Mouse (Mus musculus) liver, adult (tissue): ENCODE data around the gene Stip1.

Experiments used
- GATA4 ChIP-seq: IDR thresholded peaks from 2 replicates; pipeline ENCODE4 v1.6.1; 2014; ENCODE audit warnings: mild to moderate bottlenecking, low read length; ENCODE audit not compliant: insufficient replicate concordance

Stip1 gene

DNA sequence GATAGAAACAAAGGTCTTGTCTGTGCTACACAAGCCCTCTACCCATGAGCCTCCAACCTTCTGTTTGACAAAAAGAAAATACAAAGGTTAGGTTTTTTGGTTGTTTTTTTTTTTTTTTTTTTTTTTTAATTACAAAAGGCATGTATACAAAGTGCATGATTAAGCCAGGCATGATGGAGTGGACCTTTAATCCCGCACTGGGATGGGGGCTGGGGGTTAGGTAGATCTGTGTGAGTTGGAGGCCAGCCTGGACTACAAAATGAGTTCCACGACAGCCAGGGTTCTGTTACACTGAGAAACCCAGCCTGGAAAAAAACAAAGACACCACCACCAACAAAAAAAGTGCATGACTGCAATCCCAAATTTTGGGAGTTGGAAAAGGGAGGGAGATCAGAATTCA lies 1.4 kb upstream of the Stip1 start:
- TF ChIP-seq GATA4 = no peak

DNA sequence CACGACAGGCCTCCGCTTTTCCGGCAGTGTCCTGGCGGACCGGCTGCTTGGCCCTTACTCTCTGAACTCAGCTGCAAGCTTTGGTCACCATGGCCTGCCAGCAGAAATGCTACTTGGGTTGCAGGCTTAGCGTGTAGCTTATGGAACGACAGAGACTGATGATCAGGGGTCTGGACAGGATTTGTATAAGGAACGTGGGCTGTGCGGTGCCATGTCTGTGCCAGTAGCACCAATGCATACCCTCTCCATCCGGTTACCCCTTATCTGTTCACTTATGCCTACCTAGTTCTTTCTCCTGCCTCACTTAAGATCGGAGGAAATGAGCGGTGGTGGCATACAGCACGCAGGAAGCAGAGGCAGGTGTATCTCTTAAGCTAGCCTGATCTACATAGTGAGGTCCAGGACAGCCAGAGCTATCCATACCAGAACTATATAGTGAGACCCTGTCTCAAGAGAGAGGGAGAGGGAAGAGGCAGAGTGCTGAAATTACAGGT lies 917 bp upstream of the Stip1 start:
- TF ChIP-seq GATA4 = no peak

DNA sequence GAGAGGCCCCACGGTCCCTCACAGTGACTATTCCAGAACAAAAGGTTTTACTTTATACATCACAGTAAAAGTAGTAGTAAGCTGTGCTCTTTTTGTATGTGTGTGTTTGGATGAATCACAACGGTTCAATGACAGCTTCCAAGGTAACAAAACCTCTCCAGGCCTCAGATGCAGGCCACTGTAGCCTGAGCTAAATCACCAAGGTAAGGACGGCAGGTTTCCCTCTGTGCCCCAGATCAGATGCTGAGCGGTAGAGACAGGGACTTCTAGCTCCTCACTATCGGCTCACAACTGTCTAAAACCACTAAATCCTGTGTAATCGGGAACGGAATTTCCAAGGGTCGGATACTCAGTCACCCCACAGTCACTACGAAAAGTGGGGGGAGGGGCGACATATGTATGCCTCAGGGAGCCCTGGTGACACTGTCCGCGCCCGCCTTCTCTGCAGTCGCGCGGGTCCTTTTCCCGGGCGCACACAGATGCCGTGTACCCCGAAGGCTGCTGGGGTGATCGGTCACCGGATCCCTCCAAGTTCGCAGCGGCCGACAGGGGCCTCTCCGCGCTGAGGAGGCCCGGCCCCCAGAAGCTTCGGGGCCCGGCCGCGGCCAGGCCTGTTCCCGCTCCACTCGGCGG lies 563 bp downstream of the Stip1 start:
- no peak for TF ChIP-seq GATA4

DNA sequence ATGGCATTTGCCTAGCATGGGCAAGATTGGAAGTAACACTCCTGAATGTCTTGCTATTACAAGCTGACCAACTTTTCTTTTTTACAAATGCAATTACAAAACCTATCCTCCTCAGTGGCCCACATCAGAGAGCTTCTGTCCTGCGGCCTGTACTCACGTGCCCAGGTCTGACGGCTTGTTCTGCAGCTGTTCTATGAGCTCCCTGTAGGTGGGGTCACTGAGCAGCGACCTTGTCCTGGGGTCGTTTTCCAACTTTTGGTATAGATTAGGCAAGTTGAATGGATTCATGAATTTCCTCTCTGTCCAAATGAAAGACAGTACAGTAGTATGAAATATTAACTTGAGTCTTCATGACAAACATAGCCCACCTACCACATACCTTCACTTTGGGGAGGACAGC lies 5.8 kb downstream of the Stip1 start:
- TF ChIP-seq GATA4 = no peak

DNA sequence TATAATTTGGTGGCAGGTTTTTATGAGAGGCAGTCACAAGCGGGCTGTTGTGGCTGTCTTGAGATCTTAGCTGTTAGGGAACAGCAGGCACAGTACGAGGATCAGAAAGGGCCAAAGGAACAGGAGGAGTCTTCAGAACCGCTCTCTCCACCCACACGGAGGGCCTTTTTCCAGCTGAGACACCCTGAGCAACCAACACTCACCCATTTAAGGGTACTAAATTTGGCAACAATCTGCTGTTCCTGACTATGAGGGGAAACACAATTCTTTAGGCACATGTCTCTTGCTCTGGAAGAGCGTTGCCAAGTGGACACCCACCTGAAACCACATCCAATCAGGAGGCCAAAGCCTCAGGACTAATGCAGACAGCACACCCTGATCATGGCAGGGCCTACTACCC lies 10.2 kb downstream of the Stip1 start:
- no peak for TF ChIP-seq GATA4

DNA sequence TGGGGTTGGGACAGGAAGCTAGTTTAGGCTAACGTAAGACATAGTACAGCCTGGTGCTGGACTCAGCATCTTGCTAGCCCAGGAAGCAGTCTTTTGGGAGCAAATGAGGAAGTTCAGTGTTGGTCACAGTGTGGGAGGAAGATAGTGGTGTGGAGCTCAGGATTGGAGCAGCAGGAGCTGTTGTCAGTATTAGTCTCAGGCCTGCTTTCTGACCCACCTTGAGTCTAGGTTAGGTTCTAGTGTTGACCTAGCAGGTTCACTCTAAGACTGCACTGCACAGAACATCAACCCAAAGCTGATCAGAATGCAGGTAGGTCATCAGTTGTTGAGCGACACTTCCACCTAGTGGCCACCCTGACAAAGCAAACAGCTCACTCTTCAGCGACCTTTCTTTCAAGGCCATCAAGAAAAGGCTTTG lies 19.5 kb downstream of the Stip1 start:
- TF ChIP-seq GATA4 = no peak

DNA sequence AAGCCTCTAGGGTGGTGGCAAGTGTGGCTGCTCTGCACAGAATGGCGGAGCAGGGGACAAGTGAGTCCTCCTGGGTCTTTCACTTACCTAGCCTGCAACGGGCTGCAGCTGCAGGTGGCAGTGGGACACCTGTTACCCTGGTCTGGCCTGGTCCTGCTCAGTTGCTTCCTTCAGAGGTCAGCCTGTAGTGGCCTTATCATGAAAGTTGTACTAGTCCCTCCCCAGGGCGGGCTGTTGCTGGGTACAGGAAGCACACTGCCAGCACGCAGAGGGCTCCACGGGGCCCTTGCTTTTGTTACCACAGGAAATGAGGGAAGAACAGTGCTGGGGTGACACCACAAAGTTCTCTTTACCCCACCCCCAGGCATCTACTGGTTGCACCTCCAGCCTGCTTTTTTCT lies 20.6 kb downstream of the Stip1 start, which contains the start of gene Fermt3:
TSS of gene Fermt3 (minus strand) at position 279 of the 400 bp plus-strand sequence.
- TF ChIP-seq GATA4 = no peak

DNA sequence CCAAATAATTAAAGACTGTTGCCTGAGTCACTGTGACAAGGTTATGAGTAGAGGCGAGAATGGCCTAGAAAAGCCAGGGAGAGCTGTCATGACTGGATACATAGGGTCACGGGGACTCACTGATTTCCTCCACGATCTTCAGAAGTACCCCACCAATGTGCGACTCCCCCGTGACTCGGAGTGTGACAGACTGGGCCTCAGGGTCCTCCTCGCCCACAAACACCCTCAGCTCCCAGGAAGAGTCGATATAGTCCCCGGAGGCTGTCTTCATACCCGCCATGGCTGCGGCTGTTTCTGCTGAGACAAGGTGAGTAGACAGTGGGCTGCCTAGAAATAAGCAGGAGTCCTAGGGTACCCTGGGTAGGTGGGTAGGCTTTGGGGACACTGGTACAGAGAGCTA lies 21.2 kb downstream of the Stip1 start:
- TF ChIP-seq GATA4 = no peak

DNA sequence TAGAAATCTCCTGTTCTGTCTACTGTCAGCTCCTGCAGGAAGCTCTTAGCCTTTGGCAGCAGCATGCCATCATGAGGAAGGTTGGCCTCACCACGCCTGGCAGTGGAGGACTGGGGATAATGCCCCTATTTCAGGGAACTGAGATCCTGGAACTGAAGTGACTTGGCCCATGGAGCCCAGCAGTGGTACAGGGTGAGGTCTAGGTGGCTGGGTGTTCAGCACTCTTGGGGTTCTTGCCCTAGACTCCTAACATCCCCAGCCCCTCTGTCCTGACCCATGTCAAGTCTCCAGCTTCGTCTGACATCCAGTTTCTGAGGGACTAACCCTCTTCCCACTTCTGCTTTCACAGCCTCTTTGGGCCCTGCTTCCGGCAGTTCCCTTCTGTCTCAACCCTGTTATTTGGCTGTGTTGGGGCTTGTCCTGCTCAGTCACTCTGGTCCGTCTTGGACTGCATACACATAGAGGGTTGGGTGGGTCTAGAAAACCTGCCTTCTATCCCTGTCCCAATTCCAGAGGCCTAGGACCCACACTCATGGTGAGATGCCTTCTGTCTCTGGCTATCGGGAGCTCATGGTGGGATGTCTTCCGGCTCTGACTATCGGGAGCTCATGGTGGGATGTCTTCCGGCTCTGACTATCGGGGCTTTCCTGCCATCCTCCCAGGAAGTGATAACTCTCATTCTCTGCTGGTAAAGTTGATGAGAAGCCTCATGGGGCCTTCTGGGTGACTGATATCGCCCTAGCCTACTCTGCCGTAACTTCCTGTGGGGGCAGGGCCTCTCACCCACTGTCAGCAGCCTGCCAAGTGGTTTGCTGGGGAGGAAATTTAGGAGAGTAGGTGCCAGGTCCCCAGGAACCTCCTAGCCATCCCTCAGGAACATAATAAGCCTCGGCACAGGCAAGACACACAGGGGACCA lies 22.0 kb downstream of the Stip1 start:
- TF ChIP-seq GATA4 = peak; percentile 84; the same call in 1 of the 2 replicates

DNA sequence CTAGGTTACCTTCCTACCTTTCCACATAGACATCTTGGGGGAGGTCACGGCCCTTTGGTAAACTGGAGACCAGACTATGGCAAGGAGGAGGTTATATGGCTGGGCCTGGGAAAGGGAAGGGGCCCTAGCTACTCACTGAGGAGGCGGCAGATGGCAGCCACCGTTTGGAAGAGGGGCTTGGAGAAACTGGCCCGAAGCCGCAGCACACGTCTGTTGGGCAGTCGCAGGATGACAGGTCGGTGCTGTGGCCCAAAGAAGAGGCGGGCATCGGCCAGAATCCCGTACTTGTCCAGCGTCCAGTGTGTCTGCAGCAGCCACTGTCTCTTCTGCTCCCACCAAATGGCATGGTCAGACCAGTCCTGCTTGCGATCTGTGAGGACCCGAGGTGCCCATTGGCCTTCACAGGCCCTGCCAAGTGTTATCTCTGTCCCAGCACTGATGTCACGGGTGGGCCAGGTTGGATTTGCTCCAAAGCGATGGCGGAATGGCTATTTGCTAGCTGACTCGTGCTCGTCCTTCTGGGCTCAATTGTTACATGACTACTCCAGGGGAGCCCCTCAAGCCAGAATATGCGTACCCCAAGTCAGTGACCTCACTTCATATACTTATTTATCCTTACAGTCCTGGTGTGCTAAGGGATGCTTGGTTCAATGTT lies 25.2 kb downstream of the Stip1 start:
- TF ChIP-seq GATA4 = no peak

DNA sequence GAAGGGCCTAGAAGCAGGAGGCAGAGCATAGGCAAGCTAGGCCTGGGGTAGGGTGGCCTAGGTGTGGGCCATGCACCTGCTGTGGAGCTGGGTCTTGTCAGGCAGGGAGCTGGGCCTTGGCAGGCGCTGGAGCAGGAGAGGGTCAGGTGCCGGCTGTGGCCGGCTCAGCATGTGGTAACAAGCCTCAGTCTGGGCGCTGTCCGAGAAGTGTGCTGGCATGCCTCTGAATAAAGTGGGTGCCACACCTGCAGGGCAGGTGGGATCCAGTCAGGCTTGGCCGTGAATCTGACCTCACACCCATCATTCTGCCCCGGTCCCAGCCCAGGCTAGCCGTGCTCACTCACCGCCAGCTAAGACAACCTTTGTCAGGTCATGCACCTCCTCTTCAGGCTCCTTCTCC lies 25.8 kb downstream of the Stip1 start:
- no peak for TF ChIP-seq GATA4

DNA sequence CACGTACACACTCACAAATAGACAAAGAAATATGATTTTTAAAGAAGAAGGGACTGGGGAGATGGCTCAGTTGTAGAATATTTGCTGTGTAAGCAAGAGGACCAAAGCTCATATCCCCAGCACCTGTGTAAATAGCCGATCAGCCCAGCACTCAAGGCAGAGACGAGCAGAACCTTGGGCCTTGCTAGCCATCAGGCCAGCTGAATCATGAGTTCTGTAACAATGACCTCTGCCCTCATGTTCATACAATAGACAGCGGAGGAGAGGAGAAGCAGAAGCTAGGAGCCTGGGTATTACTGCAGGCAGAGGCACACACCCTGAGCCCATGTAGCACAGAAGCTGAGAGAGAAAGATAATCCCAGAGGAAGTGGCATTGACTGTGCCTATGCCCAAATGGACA lies 27.3 kb downstream of the Stip1 start:
- no peak for TF ChIP-seq GATA4

DNA sequence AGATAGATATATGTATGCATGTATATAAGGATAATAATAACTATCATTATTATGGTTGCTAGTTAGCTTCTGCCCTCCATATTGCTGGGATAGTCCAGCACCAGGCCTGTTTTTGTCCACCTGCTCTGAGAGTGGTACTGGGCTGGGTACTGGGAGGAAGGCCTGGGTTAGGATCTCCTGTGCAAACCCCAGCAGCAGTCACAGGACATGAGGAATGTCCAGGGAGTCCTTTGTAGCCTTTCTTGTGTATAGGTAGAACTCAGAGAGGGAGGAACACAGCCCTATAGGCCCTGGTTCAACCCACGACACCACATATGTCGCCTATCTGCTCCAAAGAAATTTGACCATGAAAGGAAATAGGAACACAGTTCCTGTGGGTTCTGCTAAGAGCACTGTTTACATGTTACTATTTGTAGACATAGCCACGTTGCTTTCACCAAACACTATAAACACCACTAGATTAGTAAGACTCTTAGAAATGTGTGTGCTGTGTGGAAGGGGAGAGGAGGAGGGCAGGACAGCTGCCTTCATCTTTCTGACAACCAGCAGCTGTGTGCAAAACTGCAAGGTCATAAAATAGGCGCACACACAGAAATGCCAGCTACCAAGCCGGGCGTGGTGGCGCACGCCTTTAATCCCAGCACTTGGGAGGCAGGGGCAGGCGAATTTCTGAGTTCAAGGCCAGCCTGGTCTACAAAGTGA lies 32.7 kb downstream of the Stip1 start:
- TF ChIP-seq GATA4 = no peak

DNA sequence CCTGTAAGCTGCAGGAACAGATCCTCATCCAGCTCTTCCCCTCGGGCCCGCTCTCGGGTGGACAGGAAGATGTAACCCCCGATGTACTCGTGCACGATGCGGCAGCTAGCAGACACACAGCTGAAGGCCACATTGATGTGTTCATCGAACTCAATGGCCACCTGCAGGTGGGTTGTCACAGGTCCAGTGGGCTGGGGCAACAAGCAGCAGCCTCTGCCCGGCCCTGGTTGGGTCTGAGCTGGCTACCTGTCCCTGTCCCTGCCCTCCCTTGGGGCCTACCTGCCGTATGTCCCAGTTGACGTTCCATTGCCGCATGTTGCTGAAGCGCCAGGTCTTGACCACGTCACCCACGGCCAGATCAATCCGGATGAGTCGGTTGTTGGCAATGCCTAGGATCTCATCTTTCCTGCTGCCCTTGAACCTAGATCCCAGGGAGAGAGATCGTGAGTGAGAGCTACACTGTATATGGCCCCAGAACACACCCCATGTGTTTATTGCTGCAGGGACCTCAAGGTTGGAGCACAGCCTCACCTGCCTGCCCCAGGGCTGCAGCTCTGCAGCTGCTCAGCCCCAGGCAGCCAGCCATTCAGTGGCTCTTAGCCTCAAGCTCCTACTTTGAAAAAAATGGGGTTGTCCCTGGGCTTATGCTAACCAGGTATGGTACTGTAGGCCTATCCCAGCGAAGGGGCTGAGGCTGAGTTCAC lies 40.3 kb downstream of the Stip1 start:
- TF ChIP-seq GATA4 = no peak
